Mouse (Mus musculus): ENCODE measurements around the gene Srebf2.

- TF ChIP-seq CTCF (IDR thresholded peaks at IDR 0.05; ENCODE audit: control insufficient read depth, insufficient read depth, insufficient read length) (no peak), CEBPB (IDR thresholded peaks at IDR 0.05; ENCODE audit: low read depth) (peak; percentile 17), USF1 (IDR thresholded peaks at IDR 0.05; ENCODE audit: low read depth) (no peak)
Observed at GRCm38 (mm10) chr15:82247131-82247776, 100.3 kb downstream of the Srebf2 start.

Measured in C2C12 (cell line).